In the genomic region with DNA sequence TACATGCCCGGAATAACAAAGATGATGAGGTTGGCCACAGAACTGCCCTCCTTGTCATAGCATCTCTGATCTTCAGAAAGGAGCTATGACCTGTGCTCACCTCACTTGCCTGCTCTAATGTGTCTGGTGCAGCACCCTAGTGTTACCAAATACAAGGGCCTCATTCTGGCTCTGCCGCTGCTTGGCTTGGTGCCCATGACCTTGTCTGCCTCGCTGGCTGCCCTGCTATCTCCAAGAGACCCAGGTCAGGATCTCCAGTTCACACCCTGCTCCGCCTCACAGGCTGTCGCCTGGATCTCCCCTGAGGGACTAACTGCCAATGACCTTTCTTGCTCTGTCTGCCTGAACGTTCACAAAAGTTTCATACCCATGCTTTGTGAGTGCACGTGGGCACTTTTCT, we compare ENCODE assay signal across 8 mouse cellular contexts. TPM values are rescaled to one million over a fixed set of nuclear protein-coding genes. Genes with fewer than 3 reads are reported as not detected.
DNase-seq lines count a peak whose midpoint lies in the region; ATAC-seq and TF ChIP-seq lines count a peak whose summit lies in the region.

No protein-coding gene starts in this region.

- no peaks in the 10 kb centered on the region for H3K27me3 ChIP-seq in forebrain, postnatal 0 days (ENCODE audit: insufficient read depth, low read length)
- no peaks in the 10 kb centered on the region for H3K27me3 ChIP-seq in kidney, embryonic 16.5 days (ENCODE audit: insufficient read depth, low read length)

- no peaks in the 10 kb centered on the region for H3K36me3 ChIP-seq in forebrain, postnatal 0 days (ENCODE audit: insufficient read depth)
- H3K36me3 ChIP-seq in kidney, embryonic 16.5 days (ENCODE audit: insufficient read depth, low read length): no peaks in the 10 kb centered on the region

- intact Hi-C loops in gastrocnemius, adult 2 months (cut with DNase I): no loop called here

- H3K27ac ChIP-seq in gastrocnemius, adult 2 months: peak overlapping the region; percentile 97
- H3K27ac ChIP-seq in forebrain, postnatal 0 days (ENCODE audit: low read depth, low read length): 0 out of 2 replicates have a peak overlapping the region, but pooled peaks have one; percentile 10
- H3K27ac ChIP-seq in kidney, embryonic 16.5 days (ENCODE audit: low read length): peak overlapping the region; percentile 99

- no peak overlapping the region for H3K4me2 ChIP-seq in forebrain, postnatal 0 days (ENCODE audit: low read depth)
- no peak overlapping the region for H3K4me2 ChIP-seq in kidney, embryonic 16.5 days (replicated peaks; ENCODE audit: low read depth, low read length)

- H3K4me3 ChIP-seq in gastrocnemius, adult 2 months: no peak overlapping the region
- H3K4me3 ChIP-seq in forebrain, postnatal 0 days (ENCODE audit: low read depth, low read length): no peak overlapping the region
- no peak overlapping the region for H3K4me3 ChIP-seq in kidney, embryonic 16.5 days (ENCODE audit: low read length)

- no peak for TF ChIP-seq CTCF in gastrocnemius, adult 2 months (IDR thresholded peaks at IDR 0.05)
- no peak for TF ChIP-seq CTCF in forebrain, postnatal 0 days (IDR thresholded peaks at IDR 0.05; ENCODE audit: low read depth)

- peak; percentile 65 for DNase-seq in gastrocnemius, adult 2 months
- no peak for DNase-seq in gastrocnemius, postnatal 4 days (ENCODE audit: low spot score in 2 of 2)
- no peak for DNase-seq in forebrain, postnatal 0 days
- DNase-seq in spleen, postnatal 10 days (ENCODE audit: low spot score in 2 of 2): no peak
- DNase-seq in urinary bladder, postnatal 25 days (ENCODE audit: low spot score): no peak
- DNase-seq in spleen, postnatal 14 days (ENCODE audit: low spot score in 2 of 2): no peak

- no peaks in the 10 kb centered on the region for H3K9me3 ChIP-seq in forebrain, postnatal 0 days (ENCODE audit: low read length)
- no peaks in the 10 kb centered on the region for H3K9me3 ChIP-seq in kidney, embryonic 16.5 days (ENCODE audit: low read length)

- ATAC-seq in forebrain, postnatal 0 days: no peak
- no peak for ATAC-seq in kidney, embryonic 16.5 days (ENCODE audit: low FRiP score, low TSS enrichment)
- peak; percentile 58 for ATAC-seq in megakaryocyte-erythroid progenitor cell, adult 5-6 weeks (replicated peaks; ENCODE audit: low FRiP score, low TSS enrichment, poor library complexity, severe bottlenecking)

- H3K9ac ChIP-seq in forebrain, postnatal 0 days: no peak overlapping the region
- H3K9ac ChIP-seq in kidney, embryonic 16.5 days (replicated peaks; ENCODE audit: low read length): 0 out of 2 replicates have a peak overlapping the region, but pooled peaks have one; percentile 19

- WGBS in forebrain, postnatal 0 days: 64% methylated on average over 7 of the region's 7 CpGs
- 36% methylated on average over 7 of the region's 7 CpGs for WGBS in kidney, embryonic 16.5 days

- peaks cover 16% of the 10 kb centered on the region for H3K4me1 ChIP-seq in forebrain, postnatal 0 days (ENCODE audit: insufficient read depth)
- H3K4me1 ChIP-seq in kidney, embryonic 16.5 days (ENCODE audit: insufficient read depth, low read length): peaks cover 60% of the 10 kb centered on the region

RNA-seq across cellular contexts. Expression of gene Serpinh1, which starts 4.2 kb away (rescaled TPM):
- 100 to 1,000 TPM in 1 of 2 experiments, 10 to 100 TPM in 1; 47.0 to 124 TPM for total RNA-seq in gastrocnemius, adult 2 months (2021)
- 100 to 1,000 TPM; 409 to 535 TPM for total RNA-seq in gastrocnemius, postnatal 4 days (2021)
- 127 and 160 TPM in 2 replicates for total RNA-seq in forebrain, postnatal 0 days (2014; rRNA removed)
- polyA plus RNA-seq in forebrain, postnatal 0 days (2015; fragmentation: Nextera tagmentation; extraction: Ambion mirVana): 117 and 121 TPM in 2 replicates
- 1,752 and 1,857 TPM in 2 replicates for polyA plus RNA-seq in kidney, embryonic 16.5 days (2015; fragmentation: Nextera tagmentation; extraction: Ambion mirVana)
- not detected in 2 replicates for total RNA-seq in megakaryocyte-erythroid progenitor cell, adult 5-6 weeks (2014; fragmentation: Nextera tagmentation)
- total RNA-seq in megakaryocyte-erythroid progenitor cell, adult 5-6 weeks (2017): not detected in 2 replicates

RNA-seq across cellular contexts. Expression of gene Gdpd5, which starts 24.0 kb away (rescaled TPM):
- 1 to 10 TPM; 5.4 to 6.7 TPM for total RNA-seq in gastrocnemius, adult 2 months (2021)
- total RNA-seq in gastrocnemius, postnatal 4 days (2021): 10 to 100 TPM; 17.1 to 19.2 TPM
- 36.2 and 41.2 TPM in 2 replicates for total RNA-seq in forebrain, postnatal 0 days (2014; rRNA removed)
- polyA plus RNA-seq in forebrain, postnatal 0 days (2015; fragmentation: Nextera tagmentation; extraction: Ambion mirVana): 30.9 and 38.2 TPM in 2 replicates
- 20.5 TPM in 2 replicates for polyA plus RNA-seq in kidney, embryonic 16.5 days (2015; fragmentation: Nextera tagmentation; extraction: Ambion mirVana)
- 0.30 TPM in 1 of 2 replicates, not detected in the other for total RNA-seq in megakaryocyte-erythroid progenitor cell, adult 5-6 weeks (2014; fragmentation: Nextera tagmentation)
- total RNA-seq in megakaryocyte-erythroid progenitor cell, adult 5-6 weeks (2017): 0.14 TPM in 1 of 2 replicates, not detected in the other

Comparison
In these comparisons a context has a peak if more than half of its experiments do, and no peak if none do; other contexts are left out.
1. H3K27ac ChIP-seq: peak in every context shown above with its lines; median percentile 99 in kidney, embryonic 16.5 days; 97 in gastrocnemius, adult 2 months; 10 in forebrain, postnatal 0 days.
2. RNA of gene Serpinh1, which starts 4.2 kb away (total RNA-seq): 409 to 535 TPM in gastrocnemius, postnatal 4 days, 127 to 160 TPM in forebrain, postnatal 0 days and 47.0 to 124 TPM in gastrocnemius, adult 2 months; not detected in megakaryocyte-erythroid progenitor cell, adult 5-6 weeks; every median in the first group is over 10 times any median in the second.
3. RNA of gene Gdpd5, which starts 24.0 kb away (total RNA-seq): 36.2 to 41.2 TPM in forebrain, postnatal 0 days, 17.1 to 19.2 TPM in gastrocnemius, postnatal 4 days and 5.4 to 6.7 TPM in gastrocnemius, adult 2 months; 0.14 to 0.30 TPM in megakaryocyte-erythroid progenitor cell, adult 5-6 weeks; every median in the first group is over 4 times any median in the second.